Mouse (Mus musculus) B cell, adult 62 days (primary cell): ENCODE measurements around the gene Vmn1r39. TPM values are rescaled to one million over a fixed set of nuclear protein-coding genes. Genes with fewer than 3 reads are reported as not detected.

Source experiments
- total RNA-seq: library from RNA; stranded (reverse); gene quantifications from 4 replicates; pipeline ENCODE4 v1.2.4, GENCODE M21; 2023

The Vmn1r39 gene
- not detected in 4 replicates for total RNA-seq

GRCm38 (mm10) chr6:66810509-66810908 is at the start of gene Vmn1r39:
Gene Vmn1r39, minus strand, starts transcription at chr6:66810609.

GRCm38 (mm10) chr6:66782527-66782926 is 27.9 kb downstream of the Vmn1r39 start, which contains the start of gene Vmn1r38:
Gene Vmn1r38, minus strand, starts transcription at chr6:66782627.

Other genes with a start within 250 kb of the Vmn1r39 start
- gene Vmn1r33, start 192.3 kb downstream of the Vmn1r39 start, total RNA-seq: not detected in 4 replicates
- not detected in 4 replicates for gene Vmn1r34, start 166.7 kb downstream of the Vmn1r39 start, total RNA-seq
- not detected in 4 replicates for gene Vmn1r35, start 124.7 kb downstream of the Vmn1r39 start, total RNA-seq
- gene Vmn1r36, start 91.4 kb downstream of the Vmn1r39 start, total RNA-seq: not detected in 4 replicates
- not detected in 4 replicates for gene Vmn1r37, start 81.2 kb downstream of the Vmn1r39 start, total RNA-seq
- not detected in 4 replicates for gene Vmn1r38, start 28.0 kb downstream of the Vmn1r39 start, total RNA-seq
- 7.0 to 11.8 TPM (median 8.5 TPM) in 4 replicates for gene Gng12, start 85.8 kb upstream of the Vmn1r39 start, total RNA-seq
- gene Gadd45a, start 226.8 kb upstream of the Vmn1r39 start, total RNA-seq: 50.2 to 65.9 TPM (median 53.5 TPM) in 4 replicates